Mouse (Mus musculus): ENCODE data around the gene Efna4.
A peak's percentile ranks its signal among the peaks of the same experiment; 100 is the strongest.

Gene Efna4

GRCm38 (mm10) chr3:89361675-89362074 is 23.8 kb upstream of the Efna4 start, which contains the start of gene Dcst2:
Gene Dcst2, plus strand, starts transcription at chr3:89361975.
- no peak for DNase-seq

DNA sequence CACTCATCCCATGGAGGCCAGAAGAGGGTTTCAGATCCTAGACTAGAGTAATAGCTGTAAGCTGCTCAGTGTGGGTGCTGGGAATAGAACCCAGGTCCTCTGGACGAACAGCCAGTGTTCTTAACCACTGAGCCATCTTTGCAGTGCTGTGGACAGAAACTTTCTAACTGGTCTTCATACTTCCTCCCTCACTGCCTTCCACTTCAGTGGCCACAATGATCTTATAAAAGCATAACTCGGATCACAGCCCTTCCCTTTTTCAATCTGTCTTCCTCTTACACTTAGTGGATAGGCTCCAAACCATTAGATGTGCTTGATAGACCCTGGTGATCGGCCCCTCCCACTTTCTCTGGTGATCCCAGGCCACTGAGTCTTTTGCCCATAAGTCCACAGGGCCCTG is 22.4 kb upstream of the Efna4 start:
- no peak for DNase-seq

GRCm38 (mm10) chr3:89359630-89360029 is 21.8 kb upstream of the Efna4 start:
- DNase-seq, result no peak

GRCm38 (mm10) chr3:89356029-89356428 is 18.2 kb upstream of the Efna4 start:
- DNase-seq, result no peak

DNA sequence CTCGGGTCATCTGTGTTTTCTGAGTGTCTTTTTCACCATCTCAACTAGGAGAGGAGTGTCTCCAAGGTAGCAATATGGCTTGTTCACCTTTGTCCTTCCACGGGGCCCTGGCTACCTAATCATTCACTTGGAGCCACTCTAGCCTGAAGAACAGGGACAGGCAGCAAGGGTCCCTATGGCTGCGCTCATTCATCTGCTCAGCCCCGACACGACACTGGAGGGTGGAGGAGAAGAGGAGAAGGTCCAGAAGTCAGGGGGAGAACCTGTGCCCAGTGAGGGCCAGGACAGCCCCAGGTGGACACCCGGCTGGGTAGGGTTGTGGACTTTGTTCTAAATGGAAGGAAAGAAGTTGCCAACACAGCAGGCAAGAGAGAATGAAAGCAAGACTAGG is 17.7 kb upstream of the Efna4 start:
- DNase-seq, result peak; percentile 67 to 70

DNA sequence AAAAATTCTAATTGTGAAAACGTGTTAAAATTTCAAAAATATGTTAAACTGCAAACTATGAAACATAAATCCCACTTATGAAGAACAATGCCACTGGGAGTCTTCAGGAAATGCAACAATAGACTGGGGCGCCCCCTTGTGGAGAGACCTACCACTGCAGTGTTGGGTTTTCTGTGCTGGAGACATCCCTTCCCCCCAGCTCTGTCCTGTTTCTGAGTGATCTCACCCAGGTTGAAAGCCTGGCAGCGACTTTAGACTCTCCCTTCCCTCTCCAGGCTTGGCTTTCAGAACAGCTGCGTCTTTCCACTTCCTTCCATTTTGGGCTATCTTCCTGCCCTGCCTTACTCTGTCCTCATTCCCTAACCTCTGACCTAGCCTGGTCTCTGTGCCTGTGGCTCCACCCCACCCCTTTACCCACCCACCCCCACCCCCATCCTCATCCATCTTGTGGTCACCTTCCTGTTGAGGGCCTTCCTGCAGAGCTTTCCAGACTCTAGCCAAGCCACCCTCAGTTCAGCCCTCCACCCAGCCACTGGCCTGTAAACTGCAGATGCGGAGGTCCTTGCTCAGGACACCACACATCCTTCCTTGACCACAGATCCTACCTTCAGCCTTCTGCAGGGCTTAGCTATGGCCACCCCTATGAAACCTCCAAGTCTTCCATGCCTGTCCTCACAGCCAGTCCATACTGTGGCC is 17.1 kb upstream of the Efna4 start:
- peak; percentile 93 to 95 for DNase-seq

DNA sequence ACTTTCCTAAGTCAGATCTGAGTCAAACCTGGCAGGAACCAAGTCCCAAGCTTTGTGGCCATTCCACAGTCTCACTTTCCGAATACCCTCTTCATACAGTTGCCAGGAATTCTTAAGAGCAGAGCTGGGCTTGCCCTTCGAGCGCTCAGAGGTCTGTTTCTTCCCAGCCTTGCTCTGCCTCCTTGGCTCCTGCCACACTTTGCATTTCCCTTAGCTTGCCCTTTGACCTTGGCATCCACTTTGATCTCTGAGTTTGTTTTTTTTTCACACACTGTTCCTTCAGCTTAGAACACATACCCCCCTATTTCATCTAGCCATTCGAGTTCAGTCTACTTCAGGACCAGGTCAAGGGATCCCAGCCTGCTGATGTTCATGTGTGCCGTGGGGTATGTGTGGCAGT is 13.4 kb upstream of the Efna4 start:
- peak; percentile 70 to 78 for DNase-seq

DNA sequence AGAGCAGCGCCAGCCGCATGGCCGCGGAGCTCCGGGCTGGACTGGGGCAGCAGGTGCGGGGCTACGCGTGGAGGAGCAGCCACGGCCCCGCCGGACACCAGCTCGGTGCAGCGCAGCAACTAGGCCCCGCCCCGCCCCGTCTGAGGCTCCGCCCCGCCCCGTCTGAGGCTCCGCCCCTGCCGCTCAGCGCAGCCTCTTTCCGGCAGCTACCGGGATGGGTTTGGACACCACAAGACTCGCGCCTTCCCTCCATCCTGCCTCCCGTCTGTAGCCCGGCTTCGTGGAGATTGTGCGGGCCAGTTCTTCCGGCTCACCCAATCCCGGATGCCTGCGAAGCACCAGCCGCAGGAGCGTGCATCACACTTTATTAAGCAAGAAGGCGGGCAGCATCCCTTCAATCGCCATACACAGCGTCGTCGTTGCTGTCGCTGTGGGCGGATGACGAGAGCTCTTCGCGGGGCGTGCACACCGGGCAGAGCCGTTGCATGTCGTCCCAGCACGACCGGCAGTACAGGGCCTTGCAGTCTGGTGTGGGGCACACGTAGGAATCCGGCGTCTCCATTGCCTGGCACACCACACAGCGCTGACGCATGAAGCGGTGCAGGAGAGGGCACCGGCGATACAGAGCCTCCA is 12.2 kb upstream of the Efna4 start, which contains the start of gene Adam15:
Gene Adam15, minus strand, starts transcription at position 128 of the 633 bp plus-strand sequence.
- peak; percentile 91 to 96 for DNase-seq

DNA sequence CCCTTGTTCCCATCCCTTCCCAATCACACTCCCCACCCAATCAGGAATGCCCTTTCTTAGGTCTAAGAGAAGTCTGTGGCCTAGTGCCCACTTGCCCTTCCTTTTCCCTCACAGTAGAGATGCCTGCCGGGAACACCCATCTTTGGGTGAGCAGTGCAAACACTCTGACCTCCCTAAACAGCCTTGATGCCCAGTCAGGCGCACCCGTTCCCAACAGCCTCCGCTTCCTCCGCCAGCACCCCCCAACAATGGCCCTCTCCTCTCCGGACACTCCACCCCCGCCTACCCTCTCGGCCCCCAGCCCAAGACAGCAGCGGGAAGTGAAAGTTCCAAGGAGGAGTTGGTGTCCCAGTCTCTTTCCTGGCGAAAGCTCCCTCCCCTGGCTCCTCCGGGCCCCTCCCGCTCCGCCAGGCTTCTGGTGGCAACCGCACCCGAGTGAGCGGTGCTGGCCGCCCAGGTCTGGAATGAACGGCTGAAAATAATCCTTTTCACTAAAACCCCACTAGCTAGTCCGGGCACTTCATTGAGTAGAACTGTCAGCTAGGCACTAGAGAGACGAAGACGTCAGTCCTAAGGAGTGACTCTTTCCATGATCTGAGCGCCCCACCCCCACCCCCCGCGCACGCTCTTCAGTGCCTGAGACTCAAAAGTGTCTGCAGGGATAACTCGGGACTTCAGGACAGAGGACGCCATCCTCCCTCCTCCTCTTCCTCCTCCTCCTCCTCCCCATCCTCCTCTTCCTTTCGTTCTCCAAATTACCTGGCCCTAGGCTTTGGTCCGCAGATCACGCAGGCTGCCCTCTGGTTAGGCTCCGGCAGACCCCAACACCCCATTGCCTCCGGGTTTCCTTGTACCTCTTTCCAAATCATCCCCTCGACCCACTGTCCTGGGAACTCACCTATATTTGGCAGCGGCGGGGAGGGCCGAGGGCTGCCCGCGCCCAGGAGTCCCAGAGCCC is 11.4 kb upstream of the Efna4 start:
- peak; percentile 75 to 82 for DNase-seq

GRCm38 (mm10) chr3:89347916-89348315 is 10.1 kb upstream of the Efna4 start:
- peak; percentile 56 to 74 for DNase-seq

DNA sequence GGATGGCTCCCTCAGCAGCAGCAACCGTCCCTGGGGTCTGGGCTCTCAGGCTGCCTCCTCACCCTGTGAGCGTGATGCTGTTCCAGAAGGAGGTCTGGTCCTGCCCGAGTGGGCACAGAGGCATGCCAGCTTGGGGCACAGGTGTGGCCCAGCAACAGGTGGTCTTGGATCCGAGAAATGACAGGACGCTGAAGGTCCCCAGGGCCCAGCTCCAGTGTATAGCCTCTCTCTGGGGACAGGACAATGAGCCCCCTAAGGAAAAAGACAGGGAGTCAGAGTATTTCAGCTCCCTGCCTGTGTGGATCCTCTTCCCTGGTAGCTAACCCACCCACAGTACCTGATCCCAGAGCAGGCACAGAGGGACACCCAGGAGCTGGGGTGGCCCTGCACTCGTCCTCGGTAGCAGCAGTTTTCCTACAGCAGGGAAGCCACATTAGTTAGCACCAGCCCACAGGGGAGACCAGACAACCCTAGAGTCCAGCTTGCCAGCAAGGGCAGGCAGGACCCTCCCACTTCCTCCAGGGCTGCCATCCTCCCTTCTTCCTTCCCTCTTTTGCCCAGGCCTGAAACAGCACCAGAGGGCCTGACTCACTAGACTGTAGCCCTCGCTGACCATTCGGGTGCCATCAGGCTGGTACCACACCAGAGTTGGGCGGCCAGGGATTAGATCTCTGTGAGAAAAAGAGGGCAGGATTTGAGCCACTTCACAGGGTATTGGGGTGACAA is 9.2 kb upstream of the Efna4 start:
- no peak for DNase-seq

GRCm38 (mm10) chr3:89343279-89343678 is 5.5 kb upstream of the Efna4 start:
- peak; percentile 56 to 63 for DNase-seq

DNA sequence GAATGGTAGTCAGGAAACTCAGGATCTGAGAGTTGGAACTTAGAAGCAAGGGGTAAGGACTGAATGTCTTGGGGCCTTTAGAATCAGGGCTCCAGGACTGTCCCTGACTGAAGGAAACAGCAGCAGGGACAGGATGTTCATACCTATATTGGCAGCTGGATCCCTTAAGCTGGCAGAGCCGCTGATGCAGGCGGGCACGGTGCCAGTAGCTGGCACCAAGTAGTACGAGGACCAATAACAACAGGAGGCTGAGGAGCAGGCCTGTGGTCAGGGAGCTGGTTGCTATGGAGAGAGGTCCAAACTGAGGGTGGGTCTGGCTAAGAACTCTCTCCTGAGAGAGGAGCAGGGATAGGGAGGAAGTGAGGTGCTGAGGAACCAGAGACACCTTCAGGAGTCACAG is 4.0 kb upstream of the Efna4 start:
- DNase-seq, result peak in 1 of 2 experiments; percentile 52

DNA sequence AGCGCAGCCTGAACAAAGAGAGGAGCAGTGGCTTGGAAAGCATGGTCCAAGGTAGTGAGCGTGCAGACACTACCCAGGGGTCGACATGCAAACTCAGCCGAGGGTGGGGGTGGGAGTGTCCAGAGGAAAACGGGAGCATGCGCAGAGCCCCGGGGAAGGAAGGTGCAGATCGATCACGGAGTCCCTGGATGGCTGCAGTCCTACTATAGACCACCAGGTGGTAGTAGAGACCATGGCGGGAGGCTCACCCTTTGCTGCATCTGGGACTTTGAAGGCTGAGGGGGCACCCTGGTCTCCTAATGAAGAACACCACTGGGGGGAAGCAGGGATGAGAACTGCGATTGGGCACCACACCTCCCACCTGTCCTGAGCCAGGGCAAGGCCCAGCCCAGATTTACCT is 2.6 kb upstream of the Efna4 start:
- peak; percentile 62 to 88 for DNase-seq

DNA sequence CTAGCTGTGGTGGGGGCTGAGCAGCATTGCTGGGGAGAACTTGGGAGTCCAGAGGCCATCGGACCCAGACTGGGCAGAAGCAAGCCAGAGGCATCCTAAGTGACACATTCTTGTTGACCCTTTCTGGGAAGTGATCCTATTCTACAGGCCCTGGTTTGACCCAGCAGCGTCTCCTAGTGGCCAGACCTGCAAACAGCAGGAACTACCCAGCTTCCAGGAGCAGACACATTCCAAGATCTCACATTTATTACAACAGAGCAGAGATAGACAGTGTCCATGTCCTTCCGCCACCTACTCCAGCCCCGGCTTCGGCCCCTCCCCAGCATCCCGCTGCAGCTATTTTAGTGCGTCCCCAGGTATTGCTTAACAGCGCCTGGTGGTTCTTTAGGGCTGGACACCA is 1.6 kb upstream of the Efna4 start:
- DNase-seq, result peak; percentile 73 to 86

DNA sequence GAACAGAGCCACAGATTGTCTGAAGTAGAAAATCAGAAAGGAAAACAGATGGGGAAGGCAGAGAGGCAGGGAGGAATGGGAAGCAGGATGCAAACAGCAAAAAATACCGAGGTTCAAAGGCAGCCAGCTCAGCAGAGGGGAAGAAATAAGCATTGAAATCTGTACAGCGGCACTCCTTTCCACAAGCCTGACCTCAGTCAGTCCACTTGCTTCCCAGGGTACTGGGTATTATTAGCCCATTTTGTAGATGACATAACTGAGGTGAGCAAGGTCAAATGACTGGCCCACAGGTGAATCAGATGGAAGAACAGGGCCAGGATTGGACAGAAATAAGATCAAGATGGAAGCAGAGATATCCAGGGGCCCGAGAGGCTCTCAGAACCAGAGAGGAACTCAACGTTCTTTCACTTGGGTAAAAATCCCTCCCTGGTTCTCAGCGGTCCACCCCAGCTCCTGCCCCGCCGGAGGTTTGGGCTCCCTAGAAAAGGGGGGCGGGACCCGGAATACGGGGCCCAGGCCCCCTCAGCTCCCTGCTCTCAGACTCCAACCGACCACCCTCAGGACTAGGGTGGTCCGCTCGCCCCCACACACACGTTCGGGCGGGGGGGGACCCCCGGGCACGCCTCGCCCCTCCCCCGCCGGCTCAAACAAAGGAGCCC is 637 bp downstream of the Efna4 start:
- DNase-seq, result no peak

GRCm38 (mm10) chr3:89336529-89336928 is 1.3 kb downstream of the Efna4 start:
- DNase-seq, result no peak

GRCm38 (mm10) chr3:89333053-89333452 is 4.8 kb downstream of the Efna4 start:
- no peak for DNase-seq

DNA sequence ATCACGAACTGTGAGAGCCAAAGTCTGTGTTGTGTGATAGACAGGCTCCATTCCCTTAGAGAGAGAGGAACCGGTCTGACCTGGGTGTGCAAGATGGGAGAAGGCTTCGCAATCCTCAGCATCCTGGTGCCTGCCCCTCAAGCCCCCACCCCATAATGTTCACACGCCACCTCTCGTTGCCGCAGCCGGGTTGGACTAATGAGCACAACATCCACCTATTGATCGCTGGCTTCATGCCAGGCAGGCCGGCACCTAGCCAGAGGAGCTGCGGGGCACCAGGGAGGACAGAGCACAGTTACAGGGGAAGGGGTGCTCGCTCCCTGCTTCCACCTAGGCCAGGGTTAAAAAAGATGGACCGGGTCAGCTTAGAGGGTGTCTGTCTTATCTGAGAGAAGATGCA is 5.4 kb downstream of the Efna4 start:
- no peak for DNase-seq

DNA sequence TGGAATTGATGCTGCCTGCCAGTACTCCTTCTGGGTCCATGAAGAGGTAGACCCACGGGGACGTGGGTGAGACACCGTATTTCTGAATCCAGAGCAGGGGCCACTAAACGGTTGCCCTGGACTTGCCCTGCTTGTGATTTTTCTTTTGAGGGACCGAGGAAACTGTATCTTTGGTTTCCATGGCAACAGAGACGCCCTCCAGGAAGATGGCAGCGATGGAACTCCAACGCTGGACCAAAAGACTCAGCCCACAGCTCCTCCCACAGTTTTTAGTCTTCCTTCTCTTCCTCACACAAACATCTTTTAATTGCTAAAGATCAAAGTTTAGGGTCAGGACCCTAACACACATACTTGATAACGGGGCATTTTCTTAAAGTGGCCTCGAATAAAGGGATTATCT is 5.8 kb downstream of the Efna4 start:
- no peak for DNase-seq

GRCm38 (mm10) chr3:89331561-89331960 is 6.3 kb downstream of the Efna4 start:
- no peak for DNase-seq

DNA sequence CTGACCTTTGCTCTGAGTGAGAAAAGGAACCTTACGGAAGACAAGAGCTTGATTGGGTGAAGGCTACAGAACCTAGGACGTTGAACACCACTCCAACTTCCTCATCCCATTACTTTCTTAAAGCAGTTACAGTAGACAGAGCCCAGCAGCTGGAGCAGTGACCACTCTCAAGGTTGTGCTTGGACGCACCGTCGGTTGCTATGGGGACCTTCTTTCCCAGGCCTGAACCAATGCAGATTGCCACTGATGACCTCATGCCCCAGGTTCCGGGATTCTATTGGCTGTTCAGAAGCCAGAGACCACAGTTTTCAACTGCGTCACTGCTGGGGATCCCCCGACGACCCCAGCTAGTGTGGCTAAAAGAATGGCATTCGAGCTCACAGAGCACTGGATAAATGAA is 6.9 kb downstream of the Efna4 start:
- DNase-seq, result no peak

Data from kidney, postnatal 36 days (tissue).